Mouse (Mus musculus): Measurements from ENCODE around the gene Tradd.
"Not testable (repeated sequence)": the region's sequence is repeated elsewhere in the genome, so short reads cannot be mapped to it uniquely, and the experiment has no call there.

Tradd gene

DNA sequence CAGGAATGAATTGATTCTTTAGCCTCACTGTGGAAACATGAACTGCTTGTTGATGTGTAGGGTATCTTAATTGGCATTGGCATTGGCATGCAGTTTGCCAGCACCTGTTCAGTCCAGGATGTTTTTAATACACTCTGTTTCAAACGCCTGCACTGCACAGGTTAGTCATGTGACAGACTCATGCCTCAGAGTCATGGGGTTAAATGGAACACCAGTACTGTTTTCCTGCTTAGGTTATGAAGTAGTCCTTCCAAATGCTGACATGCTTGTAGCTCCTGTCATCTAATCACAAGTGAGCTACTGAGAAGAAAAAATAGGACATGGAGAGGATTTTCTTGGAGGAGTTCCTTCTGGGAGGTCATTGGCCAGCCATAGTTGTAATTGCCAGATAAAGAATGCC, 29.2 kb downstream of the Tradd start:
- DNase-seq: no peak

DNA sequence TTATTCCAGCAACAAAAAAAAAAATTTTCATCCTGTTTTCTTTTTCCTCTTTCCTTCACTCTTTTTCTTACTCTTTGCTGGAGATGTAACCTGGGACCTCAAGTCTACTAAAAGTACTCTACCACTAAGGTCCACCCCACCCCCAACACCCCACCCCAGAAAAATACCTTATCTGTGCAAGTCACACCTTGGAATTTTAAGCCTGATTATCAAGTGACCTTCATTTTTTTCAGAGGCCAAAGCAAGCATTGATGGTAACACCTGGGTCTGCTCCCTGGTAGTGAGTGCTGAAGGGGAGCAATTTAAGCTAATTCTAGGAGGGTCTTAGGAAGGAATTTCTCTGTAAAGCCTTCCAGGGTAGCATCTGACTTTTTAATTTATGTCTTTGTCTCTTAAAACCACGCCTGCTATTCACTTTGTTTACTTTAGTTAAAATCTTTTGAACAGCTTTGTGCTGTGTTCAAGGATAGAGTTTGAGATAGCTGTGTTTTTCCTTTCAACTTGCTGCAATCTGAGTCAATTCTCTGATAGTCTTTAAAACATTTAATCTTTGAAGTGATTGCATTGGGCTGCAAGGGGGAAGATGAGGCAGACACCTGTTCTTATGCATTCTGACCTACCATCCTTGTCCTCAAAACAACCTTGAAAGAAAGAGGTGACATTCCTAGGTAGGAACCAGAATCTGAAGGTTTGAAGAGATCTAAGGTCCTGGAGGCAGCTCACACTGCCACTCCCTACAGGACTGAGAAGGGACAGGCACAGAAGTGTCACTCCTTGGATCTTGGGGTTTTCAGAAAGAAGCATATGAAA, 31.1 kb downstream of the Tradd start:
- no peak for DNase-seq

DNA sequence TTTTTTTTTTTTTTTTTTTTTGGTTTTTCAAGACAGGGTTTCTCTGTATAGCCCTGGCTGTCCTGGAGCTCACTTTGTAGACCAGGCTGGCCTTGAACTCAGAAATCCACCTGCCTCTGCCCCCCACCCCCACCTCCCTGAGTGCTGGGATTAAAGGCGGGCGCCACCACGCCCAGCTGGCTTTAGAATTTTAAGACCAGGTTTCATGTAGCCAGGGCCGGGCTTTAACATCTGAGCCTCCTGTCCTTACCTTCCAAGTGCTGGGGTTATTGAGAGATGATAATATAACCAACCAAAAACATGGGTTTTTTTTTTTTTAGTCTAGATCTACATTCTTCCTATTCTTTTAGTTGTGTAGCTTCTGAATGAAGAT, 32.1 kb downstream of the Tradd start:
- DNase-seq: not testable (repeated sequence)

- DNase-seq: no peak
Measured at GRCm38 (mm10) chr8:105231503-105232320, 32.7 kb downstream of the Tradd start.

DNA sequence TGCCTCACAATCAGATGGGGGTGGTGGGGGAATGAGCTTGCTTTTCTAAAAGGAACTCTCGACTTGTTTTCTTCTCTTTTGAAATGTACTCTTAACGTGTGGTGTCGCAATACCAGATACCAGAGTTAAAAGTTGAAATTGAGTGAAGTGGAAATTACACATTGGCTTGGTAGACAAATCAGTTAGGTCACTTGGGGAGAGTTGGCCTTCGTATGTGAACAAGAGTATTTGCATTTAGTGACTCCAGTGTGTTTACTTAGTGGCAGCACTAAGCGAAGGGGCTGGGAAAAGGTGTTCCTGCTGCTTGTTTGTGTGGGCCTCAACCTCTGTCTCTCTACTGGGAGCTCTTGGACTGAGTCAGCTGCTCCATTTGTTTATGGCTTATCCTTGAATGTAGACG, 38.5 kb downstream of the Tradd start:
- no peak for DNase-seq

DNA sequence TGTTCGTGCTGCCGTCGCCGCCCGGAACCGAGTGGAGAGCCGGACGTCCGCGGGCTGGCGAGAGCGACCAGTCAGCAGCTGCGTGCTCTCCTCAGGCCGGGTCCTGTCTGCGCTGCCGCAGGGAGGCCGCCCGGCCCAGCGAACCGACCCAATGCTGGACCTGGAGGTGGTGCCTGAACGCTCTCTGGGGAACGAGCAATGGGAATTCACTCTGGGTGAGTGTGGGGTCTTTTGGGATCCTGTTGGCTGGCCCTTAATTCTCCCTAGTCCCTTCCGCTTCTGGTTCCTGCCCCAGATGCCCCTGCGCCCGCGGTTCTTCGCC, 39.2 kb downstream of the Tradd start:
- DNase-seq: no peak

DNA sequence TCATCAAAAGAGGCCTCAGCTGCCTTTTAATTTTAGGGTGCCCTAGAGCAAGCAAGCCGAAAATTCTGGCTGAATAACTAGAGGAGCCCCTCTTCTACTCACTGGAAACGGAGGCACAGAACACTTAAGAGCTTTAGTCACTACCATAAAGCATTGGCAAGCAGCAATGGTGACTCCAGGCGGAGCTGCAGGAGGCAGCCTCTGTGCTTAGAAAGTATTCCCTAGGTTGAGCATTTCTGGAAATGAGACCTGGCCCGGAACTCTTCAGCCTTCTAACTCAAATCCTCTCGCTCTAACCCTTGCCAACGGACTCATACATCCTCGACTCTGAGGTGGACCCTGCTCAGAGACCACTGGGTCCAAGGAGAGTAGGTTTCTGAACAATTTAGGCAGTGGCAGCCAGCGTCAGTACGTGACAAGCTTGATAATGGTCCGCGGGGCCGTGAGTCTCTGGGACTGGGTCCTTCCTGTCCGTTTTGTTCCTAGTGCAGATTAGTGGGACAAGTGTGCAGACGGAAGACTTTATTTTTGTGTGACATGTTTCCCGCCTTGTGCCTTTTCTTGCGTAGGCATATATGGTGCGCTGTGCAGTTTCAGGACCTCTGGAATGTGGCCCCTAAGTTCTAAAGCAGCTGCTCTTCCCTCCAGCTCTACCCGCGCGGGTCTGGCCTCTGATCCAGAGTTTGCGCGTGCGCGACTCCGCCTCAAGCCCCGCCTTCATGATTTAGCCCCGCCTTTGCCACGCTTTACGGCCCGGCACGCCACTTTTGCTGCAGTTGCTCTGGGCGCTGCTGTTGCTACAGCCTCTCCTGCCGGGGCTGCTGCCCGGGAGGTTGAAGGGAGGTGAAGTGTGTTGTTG, 39.8 kb downstream of the Tradd start, which contains the start of gene D230025D16Rik:
D230025D16Rik (plus strand) TSS at position 733 of the 859 bp plus-strand sequence.
- DNase-seq: peak; percentile 86 to 87

GRCm38 (mm10) chr8:105223850-105224249, 40.6 kb downstream of the Tradd start:
- no peak for DNase-seq

- DNase-seq: no peak
Measured at GRCm38 (mm10) chr8:105217926-105218522, 46.4 kb downstream of the Tradd start.

GRCm38 (mm10) chr8:105214104-105214503, 50.3 kb downstream of the Tradd start:
- DNase-seq: no peak

DNA sequence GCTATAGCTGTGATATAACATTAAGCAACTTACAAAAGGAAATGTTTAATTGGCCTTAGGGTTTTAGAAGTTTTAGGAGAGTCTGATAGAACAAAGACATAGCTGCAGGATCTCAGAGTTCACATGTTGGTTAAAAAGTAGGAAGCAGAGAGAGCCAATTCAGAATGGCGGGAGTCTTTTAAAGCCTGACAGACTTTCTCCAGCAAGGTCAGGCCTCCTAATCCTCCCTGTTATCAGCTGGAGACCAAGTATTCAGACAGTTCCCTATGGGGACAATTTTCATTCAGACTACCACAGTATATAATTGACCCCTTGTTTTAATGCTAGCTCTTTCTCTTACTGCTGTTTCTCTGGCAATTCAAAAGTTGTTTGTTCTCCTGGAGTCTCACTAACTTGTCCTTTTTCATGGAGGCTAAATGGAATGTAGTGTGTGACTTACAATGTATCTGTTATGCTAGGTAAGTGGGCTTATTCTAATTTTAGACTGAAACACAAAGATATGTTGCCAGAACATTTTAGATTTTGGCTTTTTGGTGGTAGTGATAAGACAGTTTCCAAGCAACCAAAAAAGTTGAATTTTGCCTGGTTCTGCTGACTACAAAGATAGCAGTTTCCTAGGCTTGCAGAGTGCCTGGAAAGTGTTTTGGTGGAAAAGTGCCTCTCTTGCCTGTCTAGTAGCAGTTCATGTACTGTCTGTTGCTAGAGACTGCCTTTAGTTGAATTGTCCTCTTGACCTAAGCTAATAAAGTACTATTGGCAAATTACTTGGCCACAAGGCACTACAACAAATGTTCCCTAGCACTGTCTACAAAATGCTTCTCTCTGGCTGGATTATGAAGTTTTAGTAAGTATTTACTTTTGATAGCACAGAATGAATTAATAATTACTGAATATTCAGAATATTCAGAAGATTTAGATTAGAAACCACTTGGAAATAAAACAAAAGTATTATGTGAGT, 55.0 kb downstream of the Tradd start:
- DNase-seq: no peak
